Mouse (Mus musculus): ENCODE measurements at regions not wholly inside any gene's neighbourhood (a gene's known extent, or its start where the extent isn't known, plus 50 kb on each side); places are given as distances from the start of the nearest gene placed in this dataset.

- TF ChIP-seq POLR2A (IDR thresholded peaks at IDR 0.05; ENCODE audit: borderline replicate concordance, low read depth, low read length) (no peak), CTCF (IDR thresholded peaks at IDR 0.05; ENCODE audit: low read depth, low read length) (no peak)
- no peak overlapping the region for H3K27ac ChIP-seq (ENCODE audit: insufficient read depth, low read depth, low read length)
- no peaks in the 10 kb centered on the region for H3K4me1 ChIP-seq (ENCODE audit: control insufficient read depth, insufficient read depth, low read length)
- H3K4me3 ChIP-seq (ENCODE audit: insufficient read depth, low read length) = no peak overlapping the region
These were observed 386.3 kb upstream of the Pbx1 start for GRCm38 (mm10) chr1:168818381-168818780.

GRCm38 (mm10) chr1:168807084-168807483 is 375.0 kb upstream of the Pbx1 start:
- no peak overlapping the region for H3K27ac ChIP-seq (ENCODE audit: insufficient read depth, low read depth, low read length)
- H3K4me1 ChIP-seq (ENCODE audit: control insufficient read depth, insufficient read depth, low read length) = no peaks in the 10 kb centered on the region
- TF ChIP-seq CTCF (IDR thresholded peaks at IDR 0.05; ENCODE audit: low read depth, low read length) = no peak
- H3K4me3 ChIP-seq (ENCODE audit: insufficient read depth, low read length) = no peak overlapping the region

- H3K4me3 ChIP-seq (ENCODE audit: insufficient read depth, low read length) = no peak overlapping the region
- H3K27ac ChIP-seq (ENCODE audit: insufficient read depth, low read depth, low read length) = no peak overlapping the region
- H3K4me1 ChIP-seq (ENCODE audit: control insufficient read depth, insufficient read depth, low read length) = no peaks in the 10 kb centered on the region
- TF ChIP-seq POLR2A (IDR thresholded peaks at IDR 0.05; ENCODE audit: borderline replicate concordance, low read depth, low read length) = no peak
- TF ChIP-seq CTCF (IDR thresholded peaks at IDR 0.05; ENCODE audit: low read depth, low read length) = no peak
These were observed 373.4 kb upstream of the Pbx1 start for GRCm38 (mm10) chr1:168805442-168805841.

GRCm38 (mm10) chr1:168801046-168801445 is 369.0 kb upstream of the Pbx1 start:
- H3K4me3 ChIP-seq (ENCODE audit: insufficient read depth, low read length) = no peak overlapping the region
- no peaks in the 10 kb centered on the region for H3K4me1 ChIP-seq (ENCODE audit: control insufficient read depth, insufficient read depth, low read length)

GRCm38 (mm10) chr1:168786731-168787130 is 354.7 kb upstream of the Pbx1 start:
- Histone ChIP-seq H3K4me3 (ENCODE audit: insufficient read depth, low read length) (no peak overlapping the region), H3K27ac (ENCODE audit: insufficient read depth, low read depth, low read length) (no peak overlapping the region), H3K4me1 (ENCODE audit: control insufficient read depth, insufficient read depth, low read length) (no peaks in the 10 kb centered on the region)
- TF ChIP-seq CTCF (IDR thresholded peaks at IDR 0.05; ENCODE audit: low read depth, low read length) = no peak

More at GRCm38 (mm10) chr1:168801046-168801445, 369.0 kb upstream of the Pbx1 start:
- TF ChIP-seq POLR2A (IDR thresholded peaks at IDR 0.05; ENCODE audit: borderline replicate concordance, low read depth, low read length) (no peak), CTCF (IDR thresholded peaks at IDR 0.05; ENCODE audit: low read depth, low read length) (no peak)
- H3K27ac ChIP-seq (ENCODE audit: insufficient read depth, low read depth, low read length) = no peak overlapping the region

GRCm38 (mm10) chr1:168783851-168784250 is 351.8 kb upstream of the Pbx1 start:
- Histone ChIP-seq H3K4me3 (ENCODE audit: insufficient read depth, low read length) (no peak overlapping the region), H3K27ac (ENCODE audit: insufficient read depth, low read depth, low read length) (no peak overlapping the region)

GRCm38 (mm10) chr1:168764368-168764895 is 332.4 kb upstream of the Pbx1 start:
- TF ChIP-seq POLR2A (IDR thresholded peaks at IDR 0.05; ENCODE audit: borderline replicate concordance, low read depth, low read length) (no peak), CTCF (IDR thresholded peaks at IDR 0.05; ENCODE audit: low read depth, low read length) (no peak)
- no peak overlapping the region for H3K4me3 ChIP-seq (ENCODE audit: insufficient read depth, low read length)
- no peak overlapping the region for H3K27ac ChIP-seq (ENCODE audit: insufficient read depth, low read depth, low read length)
- H3K4me1 ChIP-seq (ENCODE audit: control insufficient read depth, insufficient read depth, low read length) = no peaks in the 10 kb centered on the region

More at GRCm38 (mm10) chr1:168783851-168784250, 351.8 kb upstream of the Pbx1 start:
- TF ChIP-seq POLR2A (IDR thresholded peaks at IDR 0.05; ENCODE audit: borderline replicate concordance, low read depth, low read length) = no peak
- TF ChIP-seq CTCF (IDR thresholded peaks at IDR 0.05; ENCODE audit: low read depth, low read length) = no peak
- no peaks in the 10 kb centered on the region for H3K4me1 ChIP-seq (ENCODE audit: control insufficient read depth, insufficient read depth, low read length)

- Histone ChIP-seq H3K27ac (ENCODE audit: insufficient read depth, low read depth, low read length) (no peak overlapping the region), H3K4me1 (ENCODE audit: control insufficient read depth, insufficient read depth, low read length) (no peaks in the 10 kb centered on the region)
- no peak for TF ChIP-seq POLR2A (IDR thresholded peaks at IDR 0.05; ENCODE audit: borderline replicate concordance, low read depth, low read length)
- TF ChIP-seq CTCF (IDR thresholded peaks at IDR 0.05; ENCODE audit: low read depth, low read length) = no peak
These were observed 329.0 kb upstream of the Pbx1 start for GRCm38 (mm10) chr1:168761095-168761494.

GRCm38 (mm10) chr1:168760239-168760638 is 328.2 kb upstream of the Pbx1 start:
- Histone ChIP-seq H3K4me3 (ENCODE audit: insufficient read depth, low read length) (no peak overlapping the region), H3K4me1 (ENCODE audit: control insufficient read depth, insufficient read depth, low read length) (no peaks in the 10 kb centered on the region), H3K27ac (ENCODE audit: insufficient read depth, low read depth, low read length) (no peak overlapping the region)
- TF ChIP-seq CTCF (IDR thresholded peaks at IDR 0.05; ENCODE audit: low read depth, low read length) = no peak
- TF ChIP-seq POLR2A (IDR thresholded peaks at IDR 0.05; ENCODE audit: borderline replicate concordance, low read depth, low read length) = no peak

More at GRCm38 (mm10) chr1:168761095-168761494, 329.0 kb upstream of the Pbx1 start:
- no peak overlapping the region for H3K4me3 ChIP-seq (ENCODE audit: insufficient read depth, low read length)

GRCm38 (mm10) chr1:168758835-168759234 is 326.8 kb upstream of the Pbx1 start:
- TF ChIP-seq POLR2A (IDR thresholded peaks at IDR 0.05; ENCODE audit: borderline replicate concordance, low read depth, low read length) (no peak), CTCF (IDR thresholded peaks at IDR 0.05; ENCODE audit: low read depth, low read length) (no peak)

GRCm38 (mm10) chr1:168754196-168754595 is 322.1 kb upstream of the Pbx1 start:
- Histone ChIP-seq H3K4me1 (ENCODE audit: control insufficient read depth, insufficient read depth, low read length) (no peaks in the 10 kb centered on the region), H3K4me3 (ENCODE audit: insufficient read depth, low read length) (no peak overlapping the region), H3K27ac (ENCODE audit: insufficient read depth, low read depth, low read length) (no peak overlapping the region)
- TF ChIP-seq CTCF (IDR thresholded peaks at IDR 0.05; ENCODE audit: low read depth, low read length) = no peak
- no peak for TF ChIP-seq POLR2A (IDR thresholded peaks at IDR 0.05; ENCODE audit: borderline replicate concordance, low read depth, low read length)

More at GRCm38 (mm10) chr1:168758835-168759234, 326.8 kb upstream of the Pbx1 start:
- no peaks in the 10 kb centered on the region for H3K4me1 ChIP-seq (ENCODE audit: control insufficient read depth, insufficient read depth, low read length)
- no peak overlapping the region for H3K27ac ChIP-seq (ENCODE audit: insufficient read depth, low read depth, low read length)
- no peak overlapping the region for H3K4me3 ChIP-seq (ENCODE audit: insufficient read depth, low read length)
